Mouse (Mus musculus): ENCODE results near the gene Tubg2. TPM values are rescaled to one million over a fixed set of nuclear protein-coding genes. Genes with fewer than 3 reads are reported as not detected.

Tubg2 gene
- 4.3 TPM in 2 replicates for polyA plus RNA-seq (2014; fragmentation: Nextera tagmentation; extraction: Ambion mirVana)

DNA sequence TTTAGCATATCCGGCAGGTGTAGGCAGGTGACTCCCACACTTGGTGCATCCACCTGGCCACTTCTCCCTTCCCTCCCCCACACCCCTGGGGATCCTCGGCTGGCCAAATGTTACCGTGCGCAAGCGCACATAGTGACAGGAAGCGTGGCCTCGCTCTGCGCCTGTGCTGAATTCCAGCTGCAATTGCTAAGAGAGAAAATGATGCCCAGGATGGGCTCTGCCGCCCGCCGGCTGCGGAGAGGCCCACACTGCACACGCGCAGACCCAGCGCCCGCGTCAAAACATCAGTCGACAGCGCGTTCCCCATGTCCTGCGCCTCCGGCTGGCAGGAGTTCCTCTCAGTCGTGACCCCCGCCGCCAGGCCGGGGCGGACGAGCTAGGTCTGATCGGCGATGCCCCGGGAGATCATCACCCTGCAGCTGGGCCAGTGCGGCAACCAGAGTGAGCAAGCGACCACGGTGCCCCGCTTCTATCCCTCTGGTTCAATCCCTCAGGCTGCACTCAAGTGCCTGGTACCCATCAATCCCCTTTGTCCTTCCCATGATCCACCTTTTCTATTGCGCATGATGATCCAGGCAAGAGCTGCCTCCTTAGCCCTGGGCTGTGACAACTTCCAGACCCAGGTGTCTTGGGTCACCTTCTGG is at the start of gene Tubg2:
Gene Tubg2, plus strand, starts transcription at position 180 of the 644 bp plus-strand sequence.
- WGBS (ENCODE audit: insufficient replicate concordance) = 2% methylated on average over 36 of the region's 36 CpGs
- peak within 1 kb of the TSS; percentile 69 for H3K9ac ChIP-seq (ENCODE audit: low read depth, low read length)
- H3K4me1 ChIP-seq (ENCODE audit: control insufficient read depth, insufficient read depth, low read length) = 0 out of 2 replicates have a peak, but pooled peaks cover 2% of the 10 kb centered on the region
- no peak within 1 kb of the TSS for H3K27ac ChIP-seq (ENCODE audit: low read depth, low read length)
- H3K9me3 ChIP-seq (replicated peaks; ENCODE audit: control insufficient read depth, low read length) = no peaks in the 10 kb centered on the region
- H3K4me2 ChIP-seq = peak within 1 kb of the TSS; percentile 70
- H3K27me3 ChIP-seq (ENCODE audit: control insufficient read depth, insufficient read depth, low read length) = no peaks in the 10 kb centered on the region; the same call in 1 of the 2 replicates
- H3K4me3 ChIP-seq (ENCODE audit: low read depth, low read length) = peak within 1 kb of the TSS; percentile 33
- no peaks in the 10 kb centered on the region for H3K36me3 ChIP-seq (ENCODE audit: control insufficient read depth, insufficient read depth, low read length)
- ATAC-seq (replicated peaks; ENCODE audit: insufficient number of reproducible peaks, low FRiP score, low TSS enrichment) = no peak; the same call in 1 of the 2 replicates

- H3K4me2 ChIP-seq = no peak overlapping the region
- no peak overlapping the region for H3K4me3 ChIP-seq (ENCODE audit: low read depth, low read length)
- WGBS (ENCODE audit: insufficient replicate concordance) = 89% methylated on average over 4 of the region's 4 CpGs
- no peaks in the 10 kb centered on the region for H3K4me1 ChIP-seq (ENCODE audit: control insufficient read depth, insufficient read depth, low read length)
- no peak overlapping the region for H3K9ac ChIP-seq (ENCODE audit: low read depth, low read length)
- no peaks in the 10 kb centered on the region; the same call in 1 of the 2 replicates for H3K36me3 ChIP-seq (ENCODE audit: control insufficient read depth, insufficient read depth, low read length)
- no peak for ATAC-seq (replicated peaks; ENCODE audit: insufficient number of reproducible peaks, low FRiP score, low TSS enrichment)
- no peaks in the 10 kb centered on the region for H3K27me3 ChIP-seq (ENCODE audit: control insufficient read depth, insufficient read depth, low read length)
- no peak overlapping the region for H3K27ac ChIP-seq (ENCODE audit: low read depth, low read length)
- H3K9me3 ChIP-seq (replicated peaks; ENCODE audit: control insufficient read depth, low read length) = no peaks in the 10 kb centered on the region
These were observed 46.4 kb upstream of the Tubg2 start for GRCm38 (mm10) chr11:101109351-101109750.

DNA sequence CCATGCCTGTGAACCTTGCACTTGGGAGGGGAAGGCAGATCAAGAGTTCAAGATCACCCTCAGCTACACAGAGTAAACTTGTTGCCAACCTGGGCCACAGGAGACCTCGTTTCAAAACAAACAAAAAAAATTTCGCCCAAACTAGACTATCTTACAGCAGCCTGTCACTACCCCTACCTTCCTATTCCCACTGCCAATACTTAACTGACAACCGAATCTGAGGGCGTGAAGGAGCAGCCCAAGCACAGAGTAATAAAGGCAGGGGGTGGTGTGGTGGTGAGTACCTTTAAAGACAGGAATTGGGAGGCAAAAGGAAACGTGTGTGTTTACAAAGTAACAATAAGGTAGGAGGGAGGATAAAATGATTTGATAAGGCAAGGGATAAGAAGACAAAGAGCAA is 45.0 kb upstream of the Tubg2 start:
- WGBS (ENCODE audit: insufficient replicate concordance) = 58% methylated on average over 5 of the region's 5 CpGs
- H3K27me3 ChIP-seq (ENCODE audit: control insufficient read depth, insufficient read depth, low read length) = no peaks in the 10 kb centered on the region
- H3K36me3 ChIP-seq (ENCODE audit: control insufficient read depth, insufficient read depth, low read length) = no peaks in the 10 kb centered on the region; the same call in 1 of the 2 replicates
- H3K27ac ChIP-seq (ENCODE audit: low read depth, low read length) = no peak overlapping the region
- H3K4me1 ChIP-seq (ENCODE audit: control insufficient read depth, insufficient read depth, low read length) = no peaks in the 10 kb centered on the region
- H3K9me3 ChIP-seq (replicated peaks; ENCODE audit: control insufficient read depth, low read length) = no peaks in the 10 kb centered on the region
- no peak for ATAC-seq (replicated peaks; ENCODE audit: insufficient number of reproducible peaks, low FRiP score, low TSS enrichment)
- H3K4me2 ChIP-seq = no peak overlapping the region
- H3K9ac ChIP-seq (ENCODE audit: low read depth, low read length) = no peak overlapping the region
- no peak overlapping the region for H3K4me3 ChIP-seq (ENCODE audit: low read depth, low read length)

DNA sequence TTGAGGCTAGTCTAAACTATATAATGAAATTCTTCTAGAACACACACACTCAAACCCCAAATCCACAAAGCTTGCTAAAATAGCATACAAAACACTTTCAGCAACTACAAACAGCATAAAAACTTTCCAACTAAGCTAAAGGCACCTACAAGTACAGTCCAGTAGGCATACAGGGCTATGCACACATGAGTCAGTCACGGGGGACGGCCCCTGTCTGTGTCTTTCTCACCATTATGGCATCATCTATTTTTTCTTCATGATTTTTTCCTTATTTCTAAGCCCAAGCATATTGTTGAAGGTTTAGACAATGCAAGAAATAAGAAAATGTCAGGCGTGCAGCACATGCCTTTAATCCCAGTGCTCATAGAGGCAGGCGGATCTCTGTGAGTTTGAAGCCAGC is 44.5 kb upstream of the Tubg2 start:
- Histone ChIP-seq H3K4me1 (ENCODE audit: control insufficient read depth, insufficient read depth, low read length) (no peaks in the 10 kb centered on the region), H3K4me3 (ENCODE audit: low read depth, low read length) (no peak overlapping the region), H3K9me3 (replicated peaks; ENCODE audit: control insufficient read depth, low read length) (no peaks in the 10 kb centered on the region), H3K4me2 (no peak overlapping the region), H3K27me3 (ENCODE audit: control insufficient read depth, insufficient read depth, low read length) (no peaks in the 10 kb centered on the region), H3K36me3 (ENCODE audit: control insufficient read depth, insufficient read depth, low read length) (no peaks in the 10 kb centered on the region; the same call in 1 of the 2 replicates), H3K27ac (ENCODE audit: low read depth, low read length) (no peak overlapping the region), H3K9ac (ENCODE audit: low read depth, low read length) (no peak overlapping the region)
- no peak for ATAC-seq (replicated peaks; ENCODE audit: insufficient number of reproducible peaks, low FRiP score, low TSS enrichment)
- WGBS (ENCODE audit: insufficient replicate concordance) = 86% methylated on average over 4 of the region's 4 CpGs

- Histone ChIP-seq H3K36me3 (ENCODE audit: control insufficient read depth, insufficient read depth, low read length) (no peaks in the 10 kb centered on the region; the same call in 1 of the 2 replicates), H3K9ac (ENCODE audit: low read depth, low read length) (no peak overlapping the region), H3K4me1 (ENCODE audit: control insufficient read depth, insufficient read depth, low read length) (no peaks in the 10 kb centered on the region), H3K4me2 (no peak overlapping the region), H3K27me3 (ENCODE audit: control insufficient read depth, insufficient read depth, low read length) (no peaks in the 10 kb centered on the region), H3K9me3 (replicated peaks; ENCODE audit: control insufficient read depth, low read length) (no peaks in the 10 kb centered on the region), H3K27ac (ENCODE audit: low read depth, low read length) (no peak overlapping the region), H3K4me3 (ENCODE audit: low read depth, low read length) (no peak overlapping the region)
- 90% methylated on average over 3 of the region's 3 CpGs for WGBS (ENCODE audit: insufficient replicate concordance)
- ATAC-seq (replicated peaks; ENCODE audit: insufficient number of reproducible peaks, low FRiP score, low TSS enrichment) = no peak
These were observed 43.5 kb upstream of the Tubg2 start for GRCm38 (mm10) chr11:101112186-101112585.

- 79% methylated on average over 2 of the region's 2 CpGs for WGBS (ENCODE audit: insufficient replicate concordance)
- Histone ChIP-seq H3K4me1 (ENCODE audit: control insufficient read depth, insufficient read depth, low read length) (peaks cover 11% of the 10 kb centered on the region), H3K9ac (ENCODE audit: low read depth, low read length) (no peak overlapping the region), H3K4me2 (no peak overlapping the region), H3K36me3 (ENCODE audit: control insufficient read depth, insufficient read depth, low read length) (no peaks in the 10 kb centered on the region; the same call in 1 of the 2 replicates), H3K4me3 (ENCODE audit: low read depth, low read length) (no peak overlapping the region), H3K27ac (ENCODE audit: low read depth, low read length) (no peak overlapping the region), H3K27me3 (ENCODE audit: control insufficient read depth, insufficient read depth, low read length) (no peaks in the 10 kb centered on the region), H3K9me3 (replicated peaks; ENCODE audit: control insufficient read depth, low read length) (no peaks in the 10 kb centered on the region)
- no peak for ATAC-seq (replicated peaks; ENCODE audit: insufficient number of reproducible peaks, low FRiP score, low TSS enrichment)
These were observed 40.1 kb upstream of the Tubg2 start for GRCm38 (mm10) chr11:101115564-101115963.

GRCm38 (mm10) chr11:101118105-101118504 is 37.6 kb upstream of the Tubg2 start:
- Histone ChIP-seq H3K4me3 (ENCODE audit: low read depth, low read length) (peak overlapping the region; percentile 97; the same call in 1 of the 2 replicates), H3K4me2 (peak overlapping the region; percentile 91), H3K27ac (ENCODE audit: low read depth, low read length) (no peak overlapping the region), H3K9me3 (replicated peaks; ENCODE audit: control insufficient read depth, low read length) (no peaks in the 10 kb centered on the region), H3K27me3 (ENCODE audit: control insufficient read depth, insufficient read depth, low read length) (no peaks in the 10 kb centered on the region), H3K9ac (ENCODE audit: low read depth, low read length) (peak overlapping the region; percentile 96), H3K36me3 (ENCODE audit: control insufficient read depth, insufficient read depth, low read length) (no peaks in the 10 kb centered on the region; the same call in 1 of the 2 replicates), H3K4me1 (ENCODE audit: control insufficient read depth, insufficient read depth, low read length) (peaks cover 19% of the 10 kb centered on the region)
- 39% methylated on average over 4 of the region's 4 CpGs for WGBS (ENCODE audit: insufficient replicate concordance)
- no peak for ATAC-seq (replicated peaks; ENCODE audit: insufficient number of reproducible peaks, low FRiP score, low TSS enrichment)

GRCm38 (mm10) chr11:101119131-101119760 is 36.5 kb upstream of the Tubg2 start:
- H3K4me2 ChIP-seq = peak overlapping the region; percentile 91
- peak overlapping the region; percentile 96 for H3K9ac ChIP-seq (ENCODE audit: low read depth, low read length)
- H3K27ac ChIP-seq (ENCODE audit: low read depth, low read length) = peak overlapping the region; percentile 87
- ATAC-seq (replicated peaks; ENCODE audit: insufficient number of reproducible peaks, low FRiP score, low TSS enrichment) = peak; percentile 61
- H3K9me3 ChIP-seq (replicated peaks; ENCODE audit: control insufficient read depth, low read length) = no peaks in the 10 kb centered on the region
- WGBS (ENCODE audit: insufficient replicate concordance) = under 1% methylated on average over 35 of the region's 39 CpGs
- no peaks in the 10 kb centered on the region for H3K36me3 ChIP-seq (ENCODE audit: control insufficient read depth, insufficient read depth, low read length)
- peaks cover 19% of the 10 kb centered on the region for H3K4me1 ChIP-seq (ENCODE audit: control insufficient read depth, insufficient read depth, low read length)
- H3K27me3 ChIP-seq (ENCODE audit: control insufficient read depth, insufficient read depth, low read length) = no peaks in the 10 kb centered on the region
- peak overlapping the region; percentile 97 for H3K4me3 ChIP-seq (ENCODE audit: low read depth, low read length)

All from heart, embryonic 11.5 days (tissue).